Mouse (Mus musculus) megakaryocyte, embryonic 14.5 days (primary cell): ENCODE data around the gene Tpp1. TPM values are rescaled to one million over a fixed set of nuclear protein-coding genes. Genes with fewer than 3 reads are reported as not detected.

ENCODE experiments used
- H3K27me3 ChIP-seq: replicated peaks from 2 replicates; pipeline ENCODE3; 2012; ENCODE audit warnings: inconsistent platforms
- H3K36me3 ChIP-seq: replicated peaks from 2 replicates; pipeline ENCODE3; 2012; ENCODE audit warnings: low read length, inconsistent platforms, mixed read lengths
- H3K4me1 ChIP-seq: 2 replicates; pipeline ENCODE4 v1.6.1; 2012; ENCODE audit warnings: inconsistent platforms
- H3K4me3 ChIP-seq: replicated peaks from 2 replicates; pipeline ENCODE3; 2012; ENCODE audit warnings: moderate library complexity, mild to moderate bottlenecking, inconsistent platforms
- H3K9me3 ChIP-seq: 2 replicates; pipeline ENCODE4 v1.6.1; 2012; ENCODE audit warnings: inconsistent platforms
- FLI1 ChIP-seq: IDR thresholded peaks from 2 replicates; pipeline ENCODE4 v1.6.1; 2012; ENCODE audit warnings: low read length, inconsistent platforms, mixed read lengths
- GATA1 ChIP-seq: IDR thresholded peaks from 3 replicates; pipeline ENCODE4 v1.6.1; 2012; ENCODE audit warnings: mixed read lengths, low read length, inconsistent platforms, borderline replicate concordance
- polyA plus RNA-seq: library from polyadenylated mRNA; stranded (reverse); fragments of >175 nt; gene quantifications from 2 replicates; pipeline ENCODE4 v1.2.3, GENCODE M21; 2012; ENCODE audit warnings: low replicate concordance; ENCODE audit not compliant: insufficient read depth

Gene Tpp1
- polyA plus RNA-seq, 1 experiment, result 37.7 TPM

DNA sequence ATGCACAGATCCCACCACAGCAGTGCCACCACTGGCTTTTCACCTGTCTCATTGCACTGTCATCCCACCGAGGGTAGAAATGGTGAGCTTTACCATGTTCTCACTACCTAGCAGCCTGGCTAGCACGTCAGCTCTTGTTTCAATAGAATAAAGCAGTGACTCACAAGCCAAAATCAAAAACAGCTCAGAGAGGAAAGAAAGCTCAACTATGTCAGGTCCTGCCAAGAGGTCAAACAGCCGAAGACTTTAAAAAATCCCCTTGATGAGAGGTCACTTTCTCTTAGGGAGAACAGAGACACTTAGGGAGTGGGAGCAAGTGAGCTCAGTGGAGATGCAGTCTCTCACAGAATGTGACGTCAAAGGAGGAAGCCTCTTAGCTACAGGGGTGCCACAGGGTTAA, 31.8 kb upstream of the Tpp1 start:
- TF ChIP-seq GATA1 (no peak), FLI1 (no peak)
- H3K4me1 ChIP-seq, result peaks cover 37% of the 10 kb centered on the region
- 0 out of 2 replicates have a peak, but pooled peaks cover 3% of the 10 kb centered on the region for H3K9me3 ChIP-seq
- H3K4me3 ChIP-seq, result no peak overlapping the region
- no peaks in the 10 kb centered on the region for H3K36me3 ChIP-seq
- peaks cover 88% of the 10 kb centered on the region for H3K27me3 ChIP-seq

DNA sequence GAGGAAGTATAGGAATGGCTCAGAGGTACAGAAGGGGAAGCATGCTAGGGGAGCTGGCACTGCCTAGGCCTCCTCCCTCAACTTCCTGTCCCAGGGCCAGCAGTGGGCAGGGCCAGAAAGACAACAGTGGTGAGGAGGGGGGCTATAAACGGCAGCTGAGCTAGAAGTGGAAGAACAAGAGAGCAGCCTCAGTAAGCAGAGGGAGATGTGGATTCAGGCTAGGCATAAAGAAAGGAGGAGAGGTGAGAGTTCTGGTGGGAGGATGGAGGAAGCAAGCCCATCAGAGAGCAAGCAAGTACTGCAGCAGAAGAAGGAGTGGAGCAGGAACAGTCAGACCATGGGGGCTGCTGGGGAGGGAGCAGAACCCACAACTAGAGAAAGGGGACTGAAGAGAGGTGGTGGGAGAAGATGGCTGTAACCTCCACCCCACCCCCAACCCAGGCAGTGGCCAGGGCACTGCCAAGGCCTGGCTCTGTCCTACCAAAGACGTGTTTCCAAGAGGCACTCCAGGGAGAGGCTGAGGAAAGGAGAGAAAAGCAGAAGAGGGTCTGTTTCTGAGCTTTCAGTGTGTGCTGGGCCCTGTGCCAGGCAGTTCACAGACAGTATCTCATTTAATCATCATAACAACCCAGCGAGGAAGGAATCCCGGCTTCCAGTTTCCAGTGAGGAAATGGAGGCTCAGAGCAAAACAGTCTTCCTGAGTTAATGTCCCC, 26.7 kb upstream of the Tpp1 start:
- Histone ChIP-seq H3K4me3 (peak overlapping the region; percentile 68), H3K4me1 (peaks cover 42% of the 10 kb centered on the region), H3K36me3 (no peaks in the 10 kb centered on the region), H3K27me3 (peaks cover 65% of the 10 kb centered on the region), H3K9me3 (no peaks in the 10 kb centered on the region)
- TF ChIP-seq FLI1 (no peak), GATA1 (no peak)

DNA sequence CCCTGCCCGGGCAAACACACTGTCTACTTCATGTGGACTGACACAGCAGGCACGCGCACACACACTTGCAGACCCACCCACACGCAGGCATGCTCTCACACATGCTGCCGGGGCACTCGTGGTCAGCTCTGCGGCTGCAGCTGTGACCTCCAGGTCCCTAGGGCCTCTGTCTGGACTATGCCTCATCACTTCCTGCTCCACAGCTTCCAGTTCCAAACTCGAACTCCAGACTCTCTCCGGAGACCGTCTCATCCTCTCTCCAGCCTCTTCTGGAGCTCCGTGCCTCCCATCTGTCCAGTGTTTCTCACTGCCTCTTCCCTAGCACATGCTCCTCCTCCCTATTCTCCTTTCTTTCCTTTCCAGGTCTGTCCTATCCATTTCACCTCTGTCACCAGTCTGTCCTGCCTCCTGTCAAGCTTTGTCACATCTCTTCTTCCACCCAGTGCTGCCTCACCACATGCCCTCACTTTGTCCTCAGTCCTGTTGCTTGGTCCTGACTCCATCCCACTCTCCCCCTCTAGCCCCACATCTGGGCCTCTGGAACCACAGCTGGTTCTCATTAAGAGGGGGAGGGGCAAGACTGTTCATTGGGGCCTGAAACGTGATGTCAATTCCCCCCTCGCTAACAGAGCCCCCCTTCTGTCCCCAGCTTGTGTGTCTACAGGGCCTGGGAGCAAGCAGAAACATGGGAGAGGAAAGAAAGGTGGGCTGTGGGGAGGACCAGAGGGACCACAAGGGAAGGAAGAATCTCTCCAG, 25.9 kb upstream of the Tpp1 start:
- Histone ChIP-seq H3K4me1 (peaks cover 42% of the 10 kb centered on the region), H3K4me3 (peak overlapping the region; percentile 87)
- TF ChIP-seq GATA1, result no peak
- TF ChIP-seq FLI1, result no peak

DNA sequence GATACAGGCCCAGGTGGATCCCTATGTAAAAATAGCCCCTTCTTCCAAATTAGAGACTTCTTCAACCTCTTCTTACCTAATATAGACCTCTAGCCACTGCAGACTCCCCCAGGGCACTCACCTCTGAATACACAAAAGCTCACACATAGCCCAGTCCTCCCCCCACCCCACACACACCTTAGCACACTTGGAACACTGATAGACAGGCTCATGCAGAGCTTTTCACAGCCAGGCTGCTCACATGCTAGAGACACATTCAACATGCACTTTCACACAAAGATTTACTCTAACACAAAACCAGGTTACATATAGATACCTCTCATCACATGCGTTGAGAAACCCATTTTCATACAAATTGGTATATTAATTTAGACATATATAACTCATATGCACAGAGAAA, 25.3 kb upstream of the Tpp1 start:
- peaks cover 61% of the 10 kb centered on the region for H3K27me3 ChIP-seq
- no peaks in the 10 kb centered on the region for H3K36me3 ChIP-seq
- no peak overlapping the region for H3K4me3 ChIP-seq
- H3K4me1 ChIP-seq, result peaks cover 36% of the 10 kb centered on the region
- TF ChIP-seq GATA1 (no peak), FLI1 (no peak)
- H3K9me3 ChIP-seq, result no peaks in the 10 kb centered on the region

More for the DNA sequence above, 25.9 kb upstream of the Tpp1 start:
- Histone ChIP-seq H3K27me3 (peaks cover 61% of the 10 kb centered on the region), H3K36me3 (no peaks in the 10 kb centered on the region), H3K9me3 (no peaks in the 10 kb centered on the region)

- Histone ChIP-seq H3K4me3 (no peak overlapping the region), H3K9me3 (no peaks in the 10 kb centered on the region), H3K4me1 (peaks cover 33% of the 10 kb centered on the region), H3K27me3 (peaks cover 65% of the 10 kb centered on the region), H3K36me3 (no peaks in the 10 kb centered on the region)
- TF ChIP-seq GATA1 (no peak), FLI1 (no peak)
Measured at GRCm38 (mm10) chr7:105776026-105776425, 24.0 kb upstream of the Tpp1 start.

- TF ChIP-seq GATA1, result no peak
- no peak for TF ChIP-seq FLI1
- H3K36me3 ChIP-seq, result no peaks in the 10 kb centered on the region
- peaks cover 64% of the 10 kb centered on the region for H3K27me3 ChIP-seq
- peak overlapping the region; percentile 69 for H3K4me3 ChIP-seq
- peaks cover 29% of the 10 kb centered on the region for H3K4me1 ChIP-seq
- no peaks in the 10 kb centered on the region for H3K9me3 ChIP-seq
Measured at GRCm38 (mm10) chr7:105774661-105775060, 22.6 kb upstream of the Tpp1 start.

DNA sequence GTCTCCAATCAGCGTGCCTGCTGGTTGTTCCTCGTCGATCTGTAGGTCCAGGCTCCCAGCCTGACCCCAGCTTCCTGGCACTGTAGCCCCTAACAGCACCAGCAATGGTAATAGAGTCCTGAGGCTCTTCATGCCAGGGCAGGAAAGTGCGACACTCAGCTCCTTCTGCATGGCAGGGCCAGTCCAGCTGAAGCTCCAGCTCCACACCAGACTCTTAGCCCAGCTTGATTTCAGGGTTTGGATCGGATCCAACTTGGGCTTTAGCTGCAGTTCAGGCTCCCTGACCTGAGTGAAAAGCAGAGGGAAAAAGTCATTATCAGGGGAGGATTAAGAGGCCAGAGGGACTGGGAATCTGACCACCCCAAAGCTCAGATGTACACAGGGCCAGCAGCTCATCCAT, 21.0 kb upstream of the Tpp1 start:
- H3K36me3 ChIP-seq, result no peaks in the 10 kb centered on the region
- H3K4me3 ChIP-seq, result no peak overlapping the region
- H3K27me3 ChIP-seq, result peaks cover 56% of the 10 kb centered on the region
- no peaks in the 10 kb centered on the region for H3K9me3 ChIP-seq
- peaks cover 20% of the 10 kb centered on the region for H3K4me1 ChIP-seq
- TF ChIP-seq FLI1 (no peak), GATA1 (no peak)

- Histone ChIP-seq H3K27me3 (peaks cover 60% of the 10 kb centered on the region), H3K4me3 (no peak overlapping the region), H3K9me3 (no peaks in the 10 kb centered on the region), H3K36me3 (no peaks in the 10 kb centered on the region), H3K4me1 (peaks cover 20% of the 10 kb centered on the region)
- TF ChIP-seq FLI1 (no peak), GATA1 (no peak)
Measured at GRCm38 (mm10) chr7:105772331-105772730, 20.3 kb upstream of the Tpp1 start.

DNA sequence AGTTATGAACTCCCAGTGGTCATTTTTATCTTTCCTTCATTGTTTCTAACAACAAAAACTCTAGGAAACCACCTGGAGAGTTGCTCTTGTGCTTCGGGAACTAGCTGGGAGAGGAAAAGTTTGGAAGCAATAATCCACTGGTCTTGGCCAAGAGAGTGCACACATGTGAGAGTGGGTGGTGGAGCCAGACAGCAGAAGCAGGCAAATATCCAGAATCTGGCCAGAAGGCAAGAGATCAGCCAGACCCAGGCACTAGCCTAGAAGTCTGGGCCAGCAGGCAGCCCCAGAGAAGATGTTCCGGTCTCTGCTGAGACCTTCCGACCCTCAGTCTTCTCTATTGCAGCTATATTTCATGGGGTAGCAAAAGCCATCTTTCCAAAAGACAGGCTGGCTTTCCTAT, 17.9 kb upstream of the Tpp1 start:
- TF ChIP-seq GATA1, result no peak
- no peak for TF ChIP-seq FLI1

DNA sequence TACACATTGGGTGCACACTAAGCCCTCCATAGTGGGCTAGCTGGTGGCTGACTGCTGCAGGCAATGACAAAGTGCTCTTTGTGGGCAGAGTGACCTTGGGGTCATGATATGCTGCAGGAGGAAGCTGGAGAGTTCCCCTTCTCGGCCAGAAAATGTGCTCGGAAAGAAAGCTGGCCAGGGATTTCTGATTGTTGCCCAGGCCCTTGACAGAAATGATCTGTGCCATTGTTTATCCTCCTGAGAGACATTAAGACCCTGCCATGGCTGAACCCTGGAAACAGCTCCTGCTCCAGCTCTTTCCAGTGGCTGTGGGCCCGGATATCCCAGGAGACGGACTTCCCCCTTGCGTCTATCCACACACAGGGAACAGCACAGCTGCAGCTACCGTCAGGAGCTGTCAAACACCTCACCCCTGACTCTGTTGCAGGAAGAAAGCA, 15.7 kb upstream of the Tpp1 start:
- H3K4me1 ChIP-seq, result peaks cover 21% of the 10 kb centered on the region
- H3K4me3 ChIP-seq, result peak overlapping the region; percentile 9
- H3K36me3 ChIP-seq, result no peaks in the 10 kb centered on the region
- H3K27me3 ChIP-seq, result peaks cover 69% of the 10 kb centered on the region
- peaks cover 14% of the 10 kb centered on the region for H3K9me3 ChIP-seq
- no peak for TF ChIP-seq FLI1
- no peak for TF ChIP-seq GATA1

More for the DNA sequence above, 17.9 kb upstream of the Tpp1 start:
- Histone ChIP-seq H3K36me3 (no peaks in the 10 kb centered on the region), H3K4me3 (no peak overlapping the region), H3K27me3 (peaks cover 63% of the 10 kb centered on the region), H3K4me1 (peaks cover 24% of the 10 kb centered on the region), H3K9me3 (0 out of 2 replicates have a peak, but pooled peaks cover 3% of the 10 kb centered on the region)
